Mouse (Mus musculus) central nervous system, embryonic 14 days (tissue): ENCODE results near the gene Nudt7. TPM values are rescaled to one million over a fixed set of nuclear protein-coding genes. Genes with fewer than 3 reads are reported as not detected.

Experiments used
- polyA plus RNA-seq: library from polyadenylated mRNA; depleted of rRNA; stranded (reverse); fragments of >200 nt; gene quantifications from 2 replicates; pipeline ENCODE4 v1.2.3, GENCODE M21; 2012; rRNA removed

Gene Nudt7
- polyA plus RNA-seq: 4.2 and 5.2 TPM in 2 replicates

GRCm38 (mm10) chr8:114133510-114134362, at the start of gene Nudt7:
Nudt7 (plus strand) TSS chr8:114133557.

Other genes starting within 250 kb of the Nudt7 start
- 66.8 and 68.2 TPM in 2 replicates for gene Vat1l, start 72.1 kb downstream of the Nudt7 start, polyA plus RNA-seq